ENCODE assay signal across 11 mouse cellular contexts in the genomic region with DNA sequence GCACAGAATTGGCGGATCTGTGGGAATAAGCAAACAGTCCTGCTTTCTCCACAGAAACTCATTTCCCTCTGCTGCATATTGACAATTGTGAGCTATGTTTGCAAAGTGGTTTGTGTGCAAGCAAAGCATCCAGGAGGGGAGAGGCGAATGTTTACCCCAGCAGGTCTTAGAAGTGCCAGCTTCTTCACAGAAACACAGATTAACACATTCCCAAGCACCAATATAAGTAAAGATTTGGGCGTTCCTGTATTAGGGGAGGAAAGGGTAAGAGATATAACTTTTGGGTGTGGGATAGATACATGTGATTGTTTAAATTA.
DNase-seq lines count a peak whose midpoint lies in the region; ATAC-seq and TF ChIP-seq lines count a peak whose summit lies in the region.
"Had no signal": no experiment of that assay in that cellular context is flagged by ENCODE, and none has a peak within 500 bp of the region (broad histone marks: within the 10 kb centered on the region; RNA-seq: fewer than 3 reads in every experiment).

No protein-coding gene starts in this region.

- no peak for DNase-seq in heart, postnatal 36 days
- no peak for DNase-seq in liver, adult 2 months (ENCODE audit: extremely low read depth, low read depth, low spot score)
- no peak for DNase-seq in liver, embryonic 11.5 days (ENCODE audit: low spot score)
- DNase-seq in midbrain, postnatal 0 days (ENCODE audit: low spot score): no peak
- no peak for DNase-seq in T-cell, adult 2 months (ENCODE audit: low spot score)
- no peak for DNase-seq in gastrocnemius, postnatal 36 days
- DNase-seq: thymus, postnatal 14 days had no signal

- H3K9ac ChIP-seq in heart, embryonic 11.5 days (ENCODE audit: low read depth, low read length): no peak overlapping the region
- peak overlapping the region; percentile 9; the same call in 1 of the 2 replicates for H3K9ac ChIP-seq in liver, adult 2 months (ENCODE audit: low read depth, low read length)
- no peak overlapping the region for H3K9ac ChIP-seq in liver, embryonic 11.5 days (ENCODE audit: low read depth, low read length)
- H3K9ac ChIP-seq in forebrain, embryonic 16.5 days (replicated peaks; ENCODE audit: low read depth, low read length): 0 out of 2 replicates have a peak overlapping the region, but pooled peaks have one; percentile 15
- no peak overlapping the region for H3K9ac ChIP-seq in midbrain, postnatal 0 days (replicated peaks; ENCODE audit: low read length, poor library complexity, severe bottlenecking)

- H3K36me3 ChIP-seq in heart, embryonic 11.5 days (ENCODE audit: control insufficient read depth, insufficient read depth, low read length): no peaks in the 10 kb centered on the region
- no peaks in the 10 kb centered on the region for H3K36me3 ChIP-seq in liver, adult 2 months (ENCODE audit: control insufficient read depth, insufficient read depth, low read length)
- H3K36me3 ChIP-seq in liver, embryonic 11.5 days (ENCODE audit: control insufficient read depth, insufficient read depth, low read length): no peaks in the 10 kb centered on the region
- H3K36me3 ChIP-seq in forebrain, embryonic 16.5 days (ENCODE audit: control insufficient read depth, insufficient read depth): no peaks in the 10 kb centered on the region
- no peaks in the 10 kb centered on the region for H3K36me3 ChIP-seq in midbrain, postnatal 0 days (ENCODE audit: insufficient read depth, low read length)

- no peak overlapping the region for H3K4me3 ChIP-seq in heart, embryonic 11.5 days (ENCODE audit: low read depth, low read length)
- H3K4me3 ChIP-seq in liver, adult 2 months (ENCODE audit: insufficient read depth, low read depth, low read length): peak overlapping the region; percentile 16; the same call in 1 of the 2 replicates
- no peak overlapping the region for H3K4me3 ChIP-seq in liver, embryonic 11.5 days (ENCODE audit: low read depth, low read length)
- no peak overlapping the region for H3K4me3 ChIP-seq in forebrain, embryonic 16.5 days (replicated peaks; ENCODE audit: low read length)
- H3K4me3 ChIP-seq in midbrain, postnatal 0 days (ENCODE audit: low read depth, low read length): no peak overlapping the region

- H3K27me3 ChIP-seq in heart, embryonic 11.5 days (ENCODE audit: control insufficient read depth, insufficient read depth, low read length): no peaks in the 10 kb centered on the region
- H3K27me3 ChIP-seq in liver, adult 2 months (ENCODE audit: control insufficient read depth, insufficient read depth, low read length): no peaks in the 10 kb centered on the region
- H3K27me3 ChIP-seq in liver, embryonic 11.5 days (replicated peaks; ENCODE audit: control insufficient read depth, insufficient read depth, low read length): no peaks in the 10 kb centered on the region
- no peaks in the 10 kb centered on the region for H3K27me3 ChIP-seq in forebrain, embryonic 16.5 days (replicated peaks; ENCODE audit: control insufficient read depth, insufficient read depth, low read length)
- no peaks in the 10 kb centered on the region for H3K27me3 ChIP-seq in midbrain, postnatal 0 days (ENCODE audit: insufficient read depth, low read length)

- WGBS in heart, embryonic 11.5 days (ENCODE audit: insufficient replicate concordance): 58% methylated on average over 3 of the region's 3 CpGs
- 20% methylated on average over 3 of the region's 3 CpGs for WGBS in liver, adult 2 months
- 76% methylated on average over 3 of the region's 3 CpGs for WGBS in liver, embryonic 11.5 days
- WGBS in forebrain, embryonic 16.5 days: 15% methylated on average over 3 of the region's 3 CpGs
- WGBS in midbrain, postnatal 0 days: 52% methylated on average over 3 of the region's 3 CpGs

- peak overlapping the region; percentile 54 for H3K4me2 ChIP-seq in heart, embryonic 11.5 days
- H3K4me2 ChIP-seq in liver, embryonic 11.5 days: no peak overlapping the region; the same call in 1 of the 2 replicates
- H3K4me2 ChIP-seq in forebrain, embryonic 16.5 days (ENCODE audit: low read length): peak overlapping the region; percentile 44
- peak overlapping the region; percentile 32 for H3K4me2 ChIP-seq in midbrain, postnatal 0 days (ENCODE audit: low read depth, low read length, poor library complexity, severe bottlenecking)

- TF ChIP-seq POLR2A in liver, adult 2 months (IDR thresholded peaks at IDR 0.05; ENCODE audit: extremely low read depth, insufficient read depth, low read length): no peak

- intact Hi-C loops in heart, postnatal 36 days (cut with DNase I): no loop called here
- intact Hi-C loops in gastrocnemius, postnatal 36 days (cut with DNase I): no loop called here

- H3K79me2 ChIP-seq in liver, adult 2 months (ENCODE audit: control insufficient read depth, insufficient read depth, low read length): no peaks in the 10 kb centered on the region

- ATAC-seq in heart, embryonic 11.5 days (replicated peaks; ENCODE audit: insufficient number of reproducible peaks, low FRiP score, low TSS enrichment): no peak
- ATAC-seq in liver, embryonic 11.5 days (replicated peaks; ENCODE audit: low FRiP score): no peak
- no peak for ATAC-seq in forebrain, embryonic 16.5 days
- no peak for ATAC-seq in midbrain, postnatal 0 days (ENCODE audit: low FRiP score)
- ATAC-seq: CD4-positive, CD25-positive, alpha-beta regulatory T cell, adult 4 months; inflammation-experienced regulatory T-cells, adult 6 months had no signal

- no peaks in the 10 kb centered on the region for H3K9me3 ChIP-seq in heart, embryonic 11.5 days (replicated peaks; ENCODE audit: control insufficient read depth, low read length)
- no peaks in the 10 kb centered on the region for H3K9me3 ChIP-seq in liver, embryonic 11.5 days (ENCODE audit: control insufficient read depth, low read length)
- no peaks in the 10 kb centered on the region for H3K9me3 ChIP-seq in forebrain, embryonic 16.5 days (ENCODE audit: control insufficient read depth, low read length)
- H3K9me3 ChIP-seq in midbrain, postnatal 0 days (ENCODE audit: low read length): no peaks in the 10 kb centered on the region

- TF ChIP-seq CTCF in liver, adult 2 months (IDR thresholded peaks at IDR 0.05; ENCODE audit: low read depth, low read length): no peak
- TF ChIP-seq CTCF in midbrain, postnatal 0 days (IDR thresholded peaks at IDR 0.05): no peak

- peak overlapping the region; percentile 76 for H3K27ac ChIP-seq in heart, embryonic 11.5 days (ENCODE audit: low read depth, low read length)
- no peak overlapping the region for H3K27ac ChIP-seq in liver, adult 2 months (replicated peaks; ENCODE audit: insufficient read depth, low read depth, low read length)
- no peak overlapping the region for H3K27ac ChIP-seq in liver, embryonic 11.5 days (ENCODE audit: low read depth, low read length)
- H3K27ac ChIP-seq in forebrain, embryonic 16.5 days (ENCODE audit: low read length): no peak overlapping the region
- H3K27ac ChIP-seq in midbrain, postnatal 0 days (ENCODE audit: low read depth, low read length): no peak overlapping the region

- H3K4me1 ChIP-seq in heart, embryonic 11.5 days (ENCODE audit: control insufficient read depth, insufficient read depth, low read length): peaks cover 11% of the 10 kb centered on the region
- H3K4me1 ChIP-seq in liver, adult 2 months (ENCODE audit: control insufficient read depth, insufficient read depth, low read length): peaks cover 5% of the 10 kb centered on the region; the same call in 1 of the 2 replicates
- H3K4me1 ChIP-seq in liver, embryonic 11.5 days (replicated peaks; ENCODE audit: control insufficient read depth, insufficient read depth, low read length): no peaks in the 10 kb centered on the region; the same call in 1 of the 2 replicates
- peaks cover 12% of the 10 kb centered on the region for H3K4me1 ChIP-seq in forebrain, embryonic 16.5 days (replicated peaks; ENCODE audit: control insufficient read depth, insufficient read depth, low read length)
- H3K4me1 ChIP-seq in midbrain, postnatal 0 days (ENCODE audit: insufficient read depth, low read length): no peaks in the 10 kb centered on the region

Comparison
In these comparisons a context has a peak if more than half of its experiments do, and no peak if none do; other contexts are left out.
1. H3K9ac ChIP-seq: peak in liver, adult 2 months (single experiment) and forebrain, embryonic 16.5 days (single experiment); none in heart, embryonic 11.5 days (single experiment), liver, embryonic 11.5 days (single experiment) and midbrain, postnatal 0 days (single experiment).